Mouse (Mus musculus): ENCODE measurements around the gene Ubap2. TPM values are rescaled to one million over a fixed set of nuclear protein-coding genes. Genes with fewer than 3 reads are reported as not detected.

The Ubap2 gene
- polyA plus RNA-seq, 1 experiment, result 80.3 TPM

GRCm38 (mm10) chr4:41151186-41151585 lies 123.8 kb downstream of the Ubap2 start:
- Histone ChIP-seq H3K27me3 (ENCODE audit: control insufficient read depth, insufficient read depth, low read length) (no peaks in the 10 kb centered on the region), H3K4me3 (ENCODE audit: low read depth, low read length) (no peak overlapping the region), H3K4me1 (ENCODE audit: control insufficient read depth, insufficient read depth, insufficient read length, low read length) (0 out of 2 replicates have a peak, but pooled peaks cover 2% of the 10 kb centered on the region), H3K27ac (ENCODE audit: insufficient read depth, low read depth, low read length) (no peak overlapping the region), H3K36me3 (ENCODE audit: control insufficient read depth, insufficient read depth, low read length) (0 out of 2 replicates have a peak, but pooled peaks cover 1% of the 10 kb centered on the region)
- WGBS, result 93% methylated on average over 7 of the region's 7 CpGs
- TF ChIP-seq CTCF (IDR thresholded peaks at IDR 0.05; ENCODE audit: extremely low read depth, insufficient read length, insufficient replicate concordance, low read depth, low read length) (no peak), POLR2A (IDR thresholded peaks at IDR 0.05; ENCODE audit: low read depth, low read length) (no peak)

- Histone ChIP-seq H3K4me1 (ENCODE audit: control insufficient read depth, insufficient read depth, insufficient read length, low read length) (0 out of 2 replicates have a peak, but pooled peaks cover 2% of the 10 kb centered on the region), H3K27ac (ENCODE audit: insufficient read depth, low read depth, low read length) (no peak overlapping the region), H3K4me3 (ENCODE audit: low read depth, low read length) (no peak overlapping the region), H3K27me3 (ENCODE audit: control insufficient read depth, insufficient read depth, low read length) (no peaks in the 10 kb centered on the region), H3K36me3 (ENCODE audit: control insufficient read depth, insufficient read depth, low read length) (0 out of 2 replicates have a peak, but pooled peaks cover 1% of the 10 kb centered on the region)
- 78% methylated on average over 3 of the region's 3 CpGs for WGBS
- TF ChIP-seq CTCF (IDR thresholded peaks at IDR 0.05; ENCODE audit: extremely low read depth, insufficient read length, insufficient replicate concordance, low read depth, low read length), result no peak
- no peak for TF ChIP-seq POLR2A (IDR thresholded peaks at IDR 0.05; ENCODE audit: low read depth, low read length)
Measured at GRCm38 (mm10) chr4:41149891-41150290, 125.1 kb downstream of the Ubap2 start.

Other genes starting within 250 kb of the Ubap2 start
- 7.3 and 21.5 TPM in 2 replicates for gene Aqp7, start 227.0 kb downstream of the Ubap2 start, polyA plus RNA-seq (2012; rRNA removed)
- gene Aqp3, start 177.0 kb downstream of the Ubap2 start, polyA plus RNA-seq (2012; rRNA removed), result 100 and 126 TPM in 2 replicates
- gene Nol6, start 150.7 kb downstream of the Ubap2 start, polyA plus RNA-seq (2012; rRNA removed), result 10.4 and 16.6 TPM in 2 replicates
- gene Ube2r2, start 139.4 kb downstream of the Ubap2 start, polyA plus RNA-seq (2012; rRNA removed), result 9.2 and 25.3 TPM in 2 replicates
- 12.2 and 27.5 TPM in 2 replicates for gene Dcaf12, start 39.7 kb upstream of the Ubap2 start, polyA plus RNA-seq (2012; rRNA removed)
- 11.3 and 24.6 TPM in 2 replicates for gene Ubap1, start 73.9 kb upstream of the Ubap2 start, polyA plus RNA-seq (2012; rRNA removed)
- 0.62 and 1.1 TPM in 2 replicates for gene Kif24, start 189.7 kb upstream of the Ubap2 start, polyA plus RNA-seq (2012; rRNA removed)
- 4.8 and 10.5 TPM in 2 replicates for gene Nudt2, start 190.0 kb upstream of the Ubap2 start, polyA plus RNA-seq (2012; rRNA removed)
- gene AI464131, start 227.9 kb upstream of the Ubap2 start, polyA plus RNA-seq (2012; rRNA removed), result 4.6 and 10.2 TPM in 2 replicates
- 0.37 TPM in 1 of 2 replicates, not detected in the other for gene 1110017D15Rik, start 242.2 kb upstream of the Ubap2 start, polyA plus RNA-seq (2012; rRNA removed)